Mouse (Mus musculus): Measurements from ENCODE around the gene Mical3. TPM values are rescaled to one million over a fixed set of nuclear protein-coding genes. Genes with fewer than 3 reads are reported as not detected.

Gene Mical3
- polyA plus RNA-seq, 2 experiments, result 13.3 to 17.3 TPM

- no peaks in the 10 kb centered on the region for H3K27me3 ChIP-seq (ENCODE audit: control insufficient read depth, insufficient read depth, low read length)
- WGBS, result 71% methylated on average over 16 of the region's 16 CpGs
- DNase-seq (ENCODE audit: low spot score), result no peak
- H3K9me3 ChIP-seq (ENCODE audit: control insufficient read depth, low read length), result no peaks in the 10 kb centered on the region
- no peak overlapping the region for H3K4me2 ChIP-seq (replicated peaks; ENCODE audit: low read depth, low read length, severe bottlenecking)
- no peak overlapping the region for H3K4me3 ChIP-seq (replicated peaks; ENCODE audit: low read length)
- H3K4me1 ChIP-seq (ENCODE audit: control insufficient read depth, insufficient read depth, low read length), result peaks cover 20% of the 10 kb centered on the region
- no peak overlapping the region for H3K27ac ChIP-seq (replicated peaks; ENCODE audit: low read depth, low read length)
- no peaks in the 10 kb centered on the region for H3K36me3 ChIP-seq (ENCODE audit: control insufficient read depth, insufficient read depth, low read length)
- TF ChIP-seq POLR2A (IDR thresholded peaks at IDR 0.05; ENCODE audit: borderline replicate concordance, extremely low read depth, insufficient read depth, insufficient read length), result no peak
- no peak for ATAC-seq (ENCODE audit: low FRiP score, low read depth)
- H3K9ac ChIP-seq (ENCODE audit: low read depth, low read length, severe bottlenecking), result no peak overlapping the region
These were observed 23.9 kb upstream of the Mical3 start for GRCm38 (mm10) chr6:121154451-121155300.

GRCm38 (mm10) chr6:121153177-121153576 lies 22.4 kb upstream of the Mical3 start:
- Histone ChIP-seq H3K9ac (ENCODE audit: low read depth, low read length, severe bottlenecking) (no peak overlapping the region), H3K4me1 (ENCODE audit: control insufficient read depth, insufficient read depth, low read length) (peaks cover 29% of the 10 kb centered on the region), H3K27ac (replicated peaks; ENCODE audit: low read depth, low read length) (no peak overlapping the region), H3K36me3 (ENCODE audit: control insufficient read depth, insufficient read depth, low read length) (no peaks in the 10 kb centered on the region), H3K4me3 (replicated peaks; ENCODE audit: low read length) (no peak overlapping the region), H3K4me2 (replicated peaks; ENCODE audit: low read depth, low read length, severe bottlenecking) (no peak overlapping the region), H3K9me3 (ENCODE audit: control insufficient read depth, low read length) (no peaks in the 10 kb centered on the region), H3K27me3 (ENCODE audit: control insufficient read depth, insufficient read depth, low read length) (no peaks in the 10 kb centered on the region)
- no peak for DNase-seq (ENCODE audit: low spot score)
- no peak for TF ChIP-seq POLR2A (IDR thresholded peaks at IDR 0.05; ENCODE audit: borderline replicate concordance, extremely low read depth, insufficient read depth, insufficient read length)
- no peak for ATAC-seq (ENCODE audit: low FRiP score, low read depth)
- WGBS, result 82% methylated on average over 8 of the region's 8 CpGs

GRCm38 (mm10) chr6:121151732-121152131 lies 20.9 kb upstream of the Mical3 start:
- TF ChIP-seq POLR2A (IDR thresholded peaks at IDR 0.05; ENCODE audit: borderline replicate concordance, extremely low read depth, insufficient read depth, insufficient read length), result no peak
- Histone ChIP-seq H3K4me3 (replicated peaks; ENCODE audit: low read length) (no peak overlapping the region), H3K27ac (replicated peaks; ENCODE audit: low read depth, low read length) (no peak overlapping the region), H3K9me3 (ENCODE audit: control insufficient read depth, low read length) (no peaks in the 10 kb centered on the region), H3K4me1 (ENCODE audit: control insufficient read depth, insufficient read depth, low read length) (peaks cover 38% of the 10 kb centered on the region), H3K9ac (ENCODE audit: low read depth, low read length, severe bottlenecking) (no peak overlapping the region), H3K27me3 (ENCODE audit: control insufficient read depth, insufficient read depth, low read length) (no peaks in the 10 kb centered on the region), H3K4me2 (replicated peaks; ENCODE audit: low read depth, low read length, severe bottlenecking) (no peak overlapping the region), H3K36me3 (ENCODE audit: control insufficient read depth, insufficient read depth, low read length) (no peaks in the 10 kb centered on the region)
- WGBS, result 53% methylated on average over 6 of the region's 6 CpGs
- ATAC-seq (ENCODE audit: low FRiP score, low read depth) (peak; percentile 48; the same call in 1 of the 2 replicates), DNase-seq (ENCODE audit: low spot score) (no peak)

GRCm38 (mm10) chr6:121150126-121150525 lies 19.3 kb upstream of the Mical3 start:
- Histone ChIP-seq H3K4me1 (ENCODE audit: control insufficient read depth, insufficient read depth, low read length) (peaks cover 37% of the 10 kb centered on the region), H3K27ac (replicated peaks; ENCODE audit: low read depth, low read length) (no peak overlapping the region), H3K36me3 (ENCODE audit: control insufficient read depth, insufficient read depth, low read length) (no peaks in the 10 kb centered on the region), H3K4me3 (replicated peaks; ENCODE audit: low read length) (no peak overlapping the region), H3K4me2 (replicated peaks; ENCODE audit: low read depth, low read length, severe bottlenecking) (no peak overlapping the region), H3K9me3 (ENCODE audit: control insufficient read depth, low read length) (no peaks in the 10 kb centered on the region), H3K9ac (ENCODE audit: low read depth, low read length, severe bottlenecking) (no peak overlapping the region), H3K27me3 (ENCODE audit: control insufficient read depth, insufficient read depth, low read length) (no peaks in the 10 kb centered on the region)
- 91% methylated on average over 8 of the region's 8 CpGs for WGBS
- DNase-seq (ENCODE audit: low spot score), result no peak
- no peak for ATAC-seq (ENCODE audit: low FRiP score, low read depth)
- TF ChIP-seq POLR2A (IDR thresholded peaks at IDR 0.05; ENCODE audit: borderline replicate concordance, extremely low read depth, insufficient read depth, insufficient read length), result no peak

- 26% methylated on average over 3 of the region's 3 CpGs for WGBS
- Histone ChIP-seq H3K4me1 (ENCODE audit: control insufficient read depth, insufficient read depth, low read length) (peaks cover 32% of the 10 kb centered on the region), H3K9ac (ENCODE audit: low read depth, low read length, severe bottlenecking) (no peak overlapping the region), H3K27ac (replicated peaks; ENCODE audit: low read depth, low read length) (0 out of 2 replicates have a peak overlapping the region, but pooled peaks have one; percentile 9), H3K9me3 (ENCODE audit: control insufficient read depth, low read length) (no peaks in the 10 kb centered on the region), H3K36me3 (ENCODE audit: control insufficient read depth, insufficient read depth, low read length) (no peaks in the 10 kb centered on the region), H3K4me2 (replicated peaks; ENCODE audit: low read depth, low read length, severe bottlenecking) (no peak overlapping the region), H3K4me3 (replicated peaks; ENCODE audit: low read length) (no peak overlapping the region), H3K27me3 (ENCODE audit: control insufficient read depth, insufficient read depth, low read length) (no peaks in the 10 kb centered on the region)
- peak; percentile 45; the same call in 1 of the 2 replicates for ATAC-seq (ENCODE audit: low FRiP score, low read depth)
- no peak for DNase-seq (ENCODE audit: low spot score)
- no peak for TF ChIP-seq POLR2A (IDR thresholded peaks at IDR 0.05; ENCODE audit: borderline replicate concordance, extremely low read depth, insufficient read depth, insufficient read length)
These were observed 18.6 kb upstream of the Mical3 start for GRCm38 (mm10) chr6:121149420-121149819.

Measured in limb, embryonic 14.5 days (tissue).